Mouse (Mus musculus) liver, embryonic 14.5 days (tissue): ENCODE measurements around the gene Gale.
"Not testable (repeated sequence)": the region's sequence is repeated elsewhere in the genome, so short reads cannot be mapped to it uniquely, and the experiment has no call there.

ENCODE experiments used
- CTCF ChIP-seq: IDR thresholded peaks from 2 replicates; pipeline ENCODE4 v1.5.1; 2016; ENCODE audit warnings: antibody characterized with exemption, low read depth, control low read depth
- EP300 ChIP-seq: IDR thresholded peaks from 2 replicates; pipeline ENCODE4 v1.6.1; 2016; ENCODE audit warnings: antibody characterized with exemption, low read depth

DNA sequence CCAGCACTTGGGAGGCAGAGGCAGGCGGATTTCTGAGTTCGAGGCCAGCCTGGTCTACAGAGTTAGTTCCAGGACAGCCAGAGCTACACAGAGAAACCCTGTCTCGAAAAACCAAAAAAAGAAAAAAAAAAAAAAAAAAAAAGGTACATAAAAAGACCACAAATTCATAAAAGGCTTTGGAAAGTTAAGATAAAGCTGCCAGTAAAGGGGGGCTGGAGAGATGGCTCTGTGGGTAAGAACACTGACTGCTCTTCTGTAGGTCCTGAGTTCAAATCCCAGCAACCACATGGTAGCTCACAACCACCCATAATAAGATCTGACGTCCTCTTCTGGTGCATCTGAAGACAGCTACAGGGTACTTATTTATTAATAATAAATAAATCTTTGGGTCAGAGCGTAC, 16.7 kb downstream of the Gale start:
- not testable (repeated sequence) for TF ChIP-seq CTCF, EP300
